Mouse (Mus musculus) frontal cortex, postnatal 10 days (tissue): ENCODE measurements around the gene Dynlrb1.

Experiments
- DNase-seq, 2 experiments: peaks; one replicate each; pipeline ENCODE4 v3.0.0; 2022; ENCODE audit warnings: low spot score in 2 of 2, mixed read lengths in 1 of 2

Dynlrb1 gene

DNA sequence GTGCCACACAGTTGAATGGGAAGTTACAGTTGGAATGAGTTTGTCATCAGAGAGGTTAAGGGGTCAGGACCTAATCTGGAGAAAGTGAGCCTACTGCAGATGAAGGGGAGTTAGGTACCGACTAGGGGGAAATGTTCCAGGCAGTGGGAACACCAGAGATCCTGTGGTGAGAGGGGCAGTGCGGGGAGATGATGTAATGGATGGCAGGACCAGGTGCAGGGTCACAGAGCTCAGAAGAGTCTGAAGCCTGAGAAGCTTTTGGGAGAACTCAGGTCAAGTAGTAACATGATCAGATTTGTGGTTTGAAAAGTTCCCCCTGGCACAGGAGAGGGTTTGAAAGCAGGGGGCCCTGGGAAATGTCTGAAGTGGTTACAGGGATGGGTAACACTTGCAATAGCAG, 43.8 kb downstream of the Dynlrb1 start:
- DNase-seq, result no peak

DNA sequence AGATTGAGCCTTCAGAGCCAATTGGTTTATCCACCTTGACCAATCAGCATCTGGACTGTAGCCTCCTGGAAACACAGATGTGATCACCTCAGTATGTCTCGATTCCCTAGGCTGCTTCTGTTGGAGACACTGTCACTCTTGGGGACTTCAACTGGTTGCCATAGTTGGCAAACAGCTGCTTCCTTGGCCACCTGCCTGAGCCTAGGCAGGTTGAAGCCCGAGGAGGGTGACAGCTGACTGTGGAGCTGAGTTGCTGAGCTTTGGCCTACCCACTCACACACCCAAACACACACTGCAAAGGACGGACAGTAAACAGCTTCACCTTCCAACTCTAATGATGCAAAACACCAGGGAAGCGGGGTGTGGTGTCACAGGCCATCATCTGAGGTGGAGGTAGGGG, 47.5 kb downstream of the Dynlrb1 start:
- no peak for DNase-seq

DNA sequence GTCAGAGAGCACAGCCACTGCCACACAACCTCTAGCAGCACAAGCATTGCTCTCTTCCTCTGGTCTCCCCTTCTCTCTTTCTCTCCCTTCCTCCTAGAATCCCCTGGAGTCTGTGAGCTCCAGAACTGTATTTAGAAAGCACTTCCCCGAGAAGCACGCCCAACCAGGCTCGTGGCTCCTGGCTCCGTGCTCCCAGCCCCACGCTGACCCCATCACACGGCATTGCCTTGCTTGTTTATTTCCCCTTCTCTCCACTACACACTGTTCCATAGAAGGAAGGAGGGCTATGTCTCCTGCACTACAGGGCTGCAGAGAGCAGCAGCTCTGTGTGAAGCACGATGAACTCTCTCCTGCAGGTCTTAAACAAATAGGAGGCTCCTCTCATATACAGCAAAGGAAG, 48.3 kb downstream of the Dynlrb1 start:
- DNase-seq, result no peak

DNA sequence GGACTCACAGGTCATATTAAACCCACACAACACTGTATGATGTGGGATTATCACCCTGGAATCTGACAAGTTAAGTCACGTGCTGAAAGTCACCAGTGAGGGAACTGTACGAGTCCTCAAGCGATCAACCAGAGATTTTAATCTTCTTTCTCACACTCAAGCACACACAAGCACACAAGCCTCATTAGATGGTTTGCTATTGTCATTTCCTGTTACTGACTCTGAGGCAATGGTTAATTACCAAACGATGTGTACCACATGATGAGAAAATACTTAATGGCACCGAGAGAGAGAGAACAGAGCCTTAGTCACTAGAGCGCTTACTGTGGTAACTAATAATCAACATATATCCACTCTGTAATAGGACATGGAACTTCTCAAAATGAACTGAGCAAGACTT, 49.4 kb downstream of the Dynlrb1 start:
- DNase-seq, result no peak

DNA sequence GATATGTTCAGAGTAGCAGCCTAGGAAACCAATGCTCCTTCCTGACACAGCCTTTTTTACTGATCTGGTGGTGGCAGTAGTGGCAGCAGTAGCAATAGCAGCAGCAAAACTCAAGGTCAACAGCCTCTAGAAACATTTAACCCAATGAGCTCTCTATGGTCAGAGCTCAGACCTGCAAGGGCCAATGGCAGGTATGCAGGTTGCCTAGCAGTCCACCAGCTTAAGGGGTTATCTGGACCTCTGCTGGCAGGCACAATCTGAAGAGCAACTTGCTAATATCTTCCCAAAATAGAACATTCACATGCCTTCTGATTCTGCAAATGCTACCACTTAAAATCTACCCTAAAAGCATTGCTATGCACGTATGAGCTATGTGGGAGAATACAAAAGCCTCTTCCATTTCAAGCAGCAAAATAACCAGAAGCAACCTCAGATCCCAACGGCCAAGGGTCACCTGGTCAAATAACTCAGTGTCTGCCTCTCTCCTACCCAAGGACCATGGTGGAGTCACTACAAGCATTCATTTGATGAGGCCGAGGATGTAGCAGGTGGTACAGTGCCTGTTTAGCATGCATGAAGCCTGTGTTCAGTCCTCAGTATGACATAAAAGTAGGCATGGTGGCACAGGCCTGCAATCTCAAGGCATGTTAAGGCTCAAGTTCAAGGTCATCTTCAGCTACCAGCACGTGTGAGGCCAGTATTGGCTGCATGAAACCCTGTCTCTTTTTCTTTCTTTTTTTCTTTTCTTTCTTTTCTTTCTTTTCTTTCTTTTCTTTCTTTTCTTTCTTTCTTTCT, 51.3 kb downstream of the Dynlrb1 start:
- no peak for DNase-seq

DNA sequence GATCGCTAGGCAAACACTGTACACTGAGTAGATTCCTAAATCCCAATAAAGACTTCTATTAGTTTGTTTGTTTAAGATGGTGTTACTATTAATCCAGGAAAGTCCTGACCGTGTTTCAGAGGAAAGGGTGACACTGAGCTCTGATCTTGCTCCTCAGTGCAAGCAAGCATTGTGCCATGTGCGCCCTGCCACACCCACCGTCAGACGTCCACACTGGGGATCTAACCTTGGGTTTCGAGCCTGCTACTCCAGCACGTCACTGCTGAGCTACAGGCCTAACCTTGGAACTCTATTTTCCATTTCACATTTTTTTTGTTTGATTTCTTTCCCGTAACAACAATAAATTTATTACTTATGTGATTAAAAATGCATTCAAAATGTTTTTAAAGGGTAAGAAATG, 53.7 kb downstream of the Dynlrb1 start:
- DNase-seq, result no peak

DNA sequence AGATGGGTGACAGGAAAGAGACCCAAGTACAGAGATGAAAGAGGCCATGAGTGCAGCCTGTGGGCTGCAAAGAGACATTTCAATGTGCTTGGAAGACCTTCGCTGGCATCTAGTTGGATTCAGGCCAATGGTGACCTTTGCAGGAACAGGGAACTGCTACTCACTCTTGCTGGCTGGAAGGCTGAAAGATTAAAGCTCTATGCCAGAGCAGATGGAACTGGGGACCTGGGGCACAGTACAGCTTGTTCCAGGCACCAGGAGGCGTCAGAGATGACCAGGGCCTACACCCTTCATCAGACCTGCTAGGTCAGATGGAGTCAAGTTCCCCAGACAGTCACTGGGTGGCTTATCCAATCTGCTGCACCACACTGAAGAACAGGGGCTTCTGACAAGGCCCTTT, 57.0 kb downstream of the Dynlrb1 start:
- DNase-seq, result no peak

DNA sequence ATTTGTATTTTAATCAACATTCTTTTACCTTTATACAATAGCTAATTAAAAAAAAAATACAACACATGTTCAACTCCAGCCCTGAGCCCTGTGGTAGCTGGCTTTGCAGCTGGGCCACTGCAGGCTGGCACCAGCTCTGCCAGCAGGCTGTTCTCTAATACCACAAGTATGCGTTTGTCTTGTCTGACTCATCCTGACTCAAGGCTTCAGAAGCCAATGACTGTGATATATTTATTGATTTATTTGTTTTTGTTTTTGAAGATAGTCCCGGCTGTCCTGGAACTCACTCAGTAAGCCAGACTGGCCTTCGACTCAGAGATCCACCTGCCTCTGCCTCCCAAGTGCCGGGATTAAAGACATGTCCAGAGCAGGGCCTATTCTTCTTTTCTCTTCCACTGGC, 57.6 kb downstream of the Dynlrb1 start:
- DNase-seq, result no peak

DNA sequence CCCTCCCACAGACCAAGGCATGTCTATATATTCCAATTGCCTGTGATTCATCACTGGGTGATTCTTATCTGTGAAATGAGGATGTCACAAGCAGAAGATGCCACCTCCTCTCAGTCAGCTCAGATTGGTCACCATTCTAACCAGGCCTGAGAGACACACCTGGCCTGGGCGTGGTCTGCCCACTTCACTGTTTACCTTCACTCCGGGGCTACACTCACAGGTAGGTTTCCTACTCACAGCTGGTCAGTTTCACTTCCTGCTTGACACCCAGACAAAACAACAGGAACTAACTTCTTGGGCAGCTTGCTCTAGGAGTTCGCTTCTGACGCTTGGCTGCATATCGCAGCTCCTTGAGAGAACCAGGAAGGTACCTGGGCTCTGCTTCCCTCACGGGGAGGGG, 59.1 kb downstream of the Dynlrb1 start:
- no peak for DNase-seq

DNA sequence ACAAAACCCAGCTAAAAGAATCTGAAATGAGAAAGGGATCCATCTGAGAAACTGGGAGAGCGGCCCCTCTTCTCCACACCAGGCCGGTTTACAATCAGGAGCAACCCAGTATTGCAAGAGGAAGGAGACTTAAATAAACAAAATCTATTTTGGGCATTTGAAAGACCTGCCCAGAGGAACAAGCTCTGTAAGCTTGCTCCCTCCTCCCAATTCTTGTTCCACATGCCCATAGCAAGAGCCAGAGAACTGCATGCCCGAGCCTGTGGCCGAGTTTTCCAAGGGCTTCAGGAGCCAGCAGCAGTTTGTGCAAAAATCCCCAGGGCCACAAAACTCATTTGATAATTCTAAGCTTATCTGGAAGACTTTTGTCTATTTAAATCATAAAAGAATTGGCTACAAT, 63.2 kb downstream of the Dynlrb1 start:
- DNase-seq, result no peak
